Mouse (Mus musculus): ENCODE results near the gene Rabgap1l. TPM values are rescaled to one million over a fixed set of nuclear protein-coding genes. Genes with fewer than 3 reads are reported as not detected.

Gene Rabgap1l
- polyA plus RNA-seq, 1 experiment from 2014 or later = 23.2 TPM

GRCm38 (mm10) chr1:160681398-160682050 is 111.5 kb downstream of the Rabgap1l start:
- H3K4me2 ChIP-seq (replicated peaks; ENCODE audit: low read depth) = no peak overlapping the region
- no peak for ATAC-seq
- no peaks in the 10 kb centered on the region for H3K4me1 ChIP-seq (replicated peaks; ENCODE audit: control insufficient read depth, insufficient read depth, low read length)
- no peak overlapping the region for H3K27ac ChIP-seq (ENCODE audit: low read depth, low read length)
- 69% methylated on average over 3 of the region's 3 CpGs for WGBS
- H3K9ac ChIP-seq (ENCODE audit: low read depth, low read length) = no peak overlapping the region
- H3K9me3 ChIP-seq (ENCODE audit: control insufficient read depth) = no peaks in the 10 kb centered on the region
- H3K4me3 ChIP-seq (ENCODE audit: low read depth, low read length) = no peak overlapping the region
- H3K27me3 ChIP-seq (replicated peaks; ENCODE audit: control insufficient read depth, insufficient read depth, low read length) = no peaks in the 10 kb centered on the region
- no peak for TF ChIP-seq CTCF (IDR thresholded peaks at IDR 0.05; ENCODE audit: low read depth)
- H3K36me3 ChIP-seq (ENCODE audit: control insufficient read depth, insufficient read depth) = no peaks in the 10 kb centered on the region

- H3K36me3 ChIP-seq (ENCODE audit: control insufficient read depth, insufficient read depth) = no peaks in the 10 kb centered on the region
- no peak overlapping the region for H3K4me2 ChIP-seq (replicated peaks; ENCODE audit: low read depth)
- no peaks in the 10 kb centered on the region for H3K27me3 ChIP-seq (replicated peaks; ENCODE audit: control insufficient read depth, insufficient read depth, low read length)
- no peak for TF ChIP-seq CTCF (IDR thresholded peaks at IDR 0.05; ENCODE audit: low read depth)
- H3K4me1 ChIP-seq (replicated peaks; ENCODE audit: control insufficient read depth, insufficient read depth, low read length) = no peaks in the 10 kb centered on the region
- no peak overlapping the region for H3K4me3 ChIP-seq (ENCODE audit: low read depth, low read length)
- ATAC-seq = no peak
- H3K27ac ChIP-seq (ENCODE audit: low read depth, low read length) = no peak overlapping the region
- no peak overlapping the region for H3K9ac ChIP-seq (ENCODE audit: low read depth, low read length)
- H3K9me3 ChIP-seq (ENCODE audit: control insufficient read depth) = no peaks in the 10 kb centered on the region
- WGBS = 88% methylated on average over 2 of the region's 2 CpGs
Measured at GRCm38 (mm10) chr1:160674763-160675162, 118.2 kb downstream of the Rabgap1l start.

GRCm38 (mm10) chr1:160672088-160672814 is 120.8 kb downstream of the Rabgap1l start:
- Histone ChIP-seq H3K4me2 (replicated peaks; ENCODE audit: low read depth) (no peak overlapping the region), H3K27me3 (replicated peaks; ENCODE audit: control insufficient read depth, insufficient read depth, low read length) (no peaks in the 10 kb centered on the region), H3K27ac (ENCODE audit: low read depth, low read length) (no peak overlapping the region), H3K9ac (ENCODE audit: low read depth, low read length) (no peak overlapping the region), H3K4me1 (replicated peaks; ENCODE audit: control insufficient read depth, insufficient read depth, low read length) (no peaks in the 10 kb centered on the region), H3K9me3 (ENCODE audit: control insufficient read depth) (no peaks in the 10 kb centered on the region), H3K4me3 (ENCODE audit: low read depth, low read length) (no peak overlapping the region), H3K36me3 (ENCODE audit: control insufficient read depth, insufficient read depth) (no peaks in the 10 kb centered on the region)
- 72% methylated on average over 3 of the region's 3 CpGs for WGBS
- ATAC-seq = no peak
- no peak for TF ChIP-seq CTCF (IDR thresholded peaks at IDR 0.05; ENCODE audit: low read depth)

- no peak overlapping the region for H3K9ac ChIP-seq (ENCODE audit: low read depth, low read length)
- no peak overlapping the region for H3K4me2 ChIP-seq (replicated peaks; ENCODE audit: low read depth)
- 66% methylated on average over 2 of the region's 2 CpGs for WGBS
- no peaks in the 10 kb centered on the region for H3K9me3 ChIP-seq (ENCODE audit: control insufficient read depth)
- H3K4me1 ChIP-seq (replicated peaks; ENCODE audit: control insufficient read depth, insufficient read depth, low read length) = no peaks in the 10 kb centered on the region
- H3K4me3 ChIP-seq (ENCODE audit: low read depth, low read length) = no peak overlapping the region
- H3K27me3 ChIP-seq (replicated peaks; ENCODE audit: control insufficient read depth, insufficient read depth, low read length) = no peaks in the 10 kb centered on the region
- H3K36me3 ChIP-seq (ENCODE audit: control insufficient read depth, insufficient read depth) = no peaks in the 10 kb centered on the region
- ATAC-seq = no peak
- TF ChIP-seq CTCF (IDR thresholded peaks at IDR 0.05; ENCODE audit: low read depth) = no peak
- H3K27ac ChIP-seq (ENCODE audit: low read depth, low read length) = no peak overlapping the region
Measured at GRCm38 (mm10) chr1:160655806-160656470, 137.1 kb downstream of the Rabgap1l start.

- no peak for ATAC-seq
- no peak for TF ChIP-seq CTCF (IDR thresholded peaks at IDR 0.05; ENCODE audit: low read depth)
- 45% methylated on average over 3 of the region's 3 CpGs for WGBS
- no peak overlapping the region for H3K9ac ChIP-seq (ENCODE audit: low read depth, low read length)
- no peaks in the 10 kb centered on the region for H3K27me3 ChIP-seq (replicated peaks; ENCODE audit: control insufficient read depth, insufficient read depth, low read length)
- H3K9me3 ChIP-seq (ENCODE audit: control insufficient read depth) = no peaks in the 10 kb centered on the region
- H3K4me3 ChIP-seq (ENCODE audit: low read depth, low read length) = no peak overlapping the region
- no peak overlapping the region for H3K4me2 ChIP-seq (replicated peaks; ENCODE audit: low read depth)
- H3K36me3 ChIP-seq (ENCODE audit: control insufficient read depth, insufficient read depth) = no peaks in the 10 kb centered on the region
- no peaks in the 10 kb centered on the region for H3K4me1 ChIP-seq (replicated peaks; ENCODE audit: control insufficient read depth, insufficient read depth, low read length)
- no peak overlapping the region for H3K27ac ChIP-seq (ENCODE audit: low read depth, low read length)
Measured at GRCm38 (mm10) chr1:160651691-160652090, 141.3 kb downstream of the Rabgap1l start.

GRCm38 (mm10) chr1:160645416-160645815 is 147.6 kb downstream of the Rabgap1l start:
- Histone ChIP-seq H3K36me3 (ENCODE audit: control insufficient read depth, insufficient read depth) (no peaks in the 10 kb centered on the region), H3K9ac (ENCODE audit: low read depth, low read length) (no peak overlapping the region), H3K27ac (ENCODE audit: low read depth, low read length) (no peak overlapping the region), H3K4me1 (replicated peaks; ENCODE audit: control insufficient read depth, insufficient read depth, low read length) (no peaks in the 10 kb centered on the region), H3K9me3 (ENCODE audit: control insufficient read depth) (no peaks in the 10 kb centered on the region), H3K4me2 (replicated peaks; ENCODE audit: low read depth) (no peak overlapping the region), H3K4me3 (ENCODE audit: low read depth, low read length) (no peak overlapping the region), H3K27me3 (replicated peaks; ENCODE audit: control insufficient read depth, insufficient read depth, low read length) (no peaks in the 10 kb centered on the region)
- no peak for ATAC-seq
- peak; percentile 36 for TF ChIP-seq CTCF (IDR thresholded peaks at IDR 0.05; ENCODE audit: low read depth)
- WGBS = 93% methylated on average over 3 of the region's 3 CpGs
